Mouse (Mus musculus) c-Kit-negative CD71-positive TER-119-positive erythroid progenitor cells, embryonic 14.5 days (primary cell): ENCODE results near the gene Nfix.
"Not testable (repeated sequence)": the region's sequence is repeated elsewhere in the genome, so short reads cannot be mapped to it uniquely, and the experiment has no call there.

Experiments used
- DNase-seq: peaks from one replicate; pipeline ENCODE4 v3.0.0-alpha.2; 2013; ENCODE audit warnings: low read depth, low spot score

The Nfix gene

GRCm38 (mm10) chr8:84832759-84833742 is 32.9 kb upstream of the Nfix start:
- DNase-seq, result no peak

- DNase-seq, result peak; percentile 77
Observed at GRCm38 (mm10) chr8:84832034-84832717, 32.0 kb upstream of the Nfix start.

DNA sequence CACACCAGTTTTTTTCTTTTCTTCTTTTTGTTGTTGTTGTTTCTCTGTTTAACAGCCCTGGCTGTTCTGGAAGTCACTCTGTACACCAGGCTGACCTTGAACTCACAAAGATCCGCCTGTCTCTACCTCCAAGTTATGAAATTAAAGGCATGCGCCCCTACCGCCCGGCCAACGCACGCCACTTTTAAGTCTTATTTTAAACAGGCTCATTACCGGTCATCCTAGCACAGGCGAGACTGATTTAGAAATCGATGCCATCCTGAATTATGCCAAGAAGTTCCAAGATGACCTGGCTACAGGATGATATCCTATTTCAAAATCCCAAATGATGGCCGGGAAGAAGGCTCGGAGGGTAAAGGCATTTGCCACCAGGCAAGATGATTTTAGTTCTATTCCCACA is 31.3 kb upstream of the Nfix start, which contains the start of gene Gadd45gip1:
Gene Gadd45gip1, plus strand, starts transcription at position 33 of the 400 bp plus-strand sequence.
- peak; percentile 75 for DNase-seq

GRCm38 (mm10) chr8:84826518-84826917 is 26.4 kb upstream of the Nfix start:
- not testable (repeated sequence) for DNase-seq

DNA sequence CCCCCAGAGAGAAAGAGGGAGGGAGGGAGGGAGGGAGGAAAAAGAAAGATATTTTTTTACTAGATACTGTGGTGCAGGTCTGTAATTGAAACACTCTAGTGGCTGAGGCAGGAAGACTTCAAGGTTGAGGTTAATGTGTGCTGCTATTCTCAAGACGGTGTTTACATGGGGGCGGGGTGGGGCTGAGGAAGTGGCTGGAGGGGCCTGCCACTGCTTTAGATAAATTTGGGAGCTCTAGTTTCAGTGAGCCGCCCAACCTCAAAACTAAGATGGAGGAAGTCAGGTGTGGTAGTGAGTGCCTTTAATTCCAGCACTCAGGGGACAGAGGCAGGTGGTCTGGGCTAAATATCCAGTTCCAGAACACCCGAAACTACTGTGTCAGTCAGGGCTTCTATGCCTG is 25.5 kb upstream of the Nfix start:
- no peak for DNase-seq

- DNase-seq, result no peak
Observed at GRCm38 (mm10) chr8:84823653-84824052, 23.5 kb upstream of the Nfix start.

- no peak for DNase-seq
Observed at GRCm38 (mm10) chr8:84822723-84823122, 22.6 kb upstream of the Nfix start, which contains the start of gene Dand5. TSS of gene Dand5 (minus strand) at chr8:84822823.

DNA sequence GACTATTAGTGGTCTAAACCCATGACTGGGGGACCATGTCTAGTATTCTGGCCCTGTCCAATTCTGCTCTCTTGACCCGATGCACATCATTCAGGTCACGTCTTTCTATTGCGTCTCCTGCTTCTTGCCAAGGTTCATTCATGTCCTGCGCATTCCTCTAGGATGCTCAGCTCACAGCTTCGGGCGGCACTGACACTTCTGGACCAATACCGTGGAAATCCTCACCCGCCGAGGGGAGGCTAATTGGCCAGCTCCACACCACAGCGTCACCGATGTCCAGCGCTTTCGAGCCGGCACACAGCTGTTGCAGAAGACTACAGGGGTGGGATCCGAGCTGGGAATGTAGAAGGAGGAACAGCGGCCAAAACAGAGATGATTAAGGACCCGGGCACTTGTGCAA is 16.0 kb upstream of the Nfix start:
- DNase-seq, result no peak

DNA sequence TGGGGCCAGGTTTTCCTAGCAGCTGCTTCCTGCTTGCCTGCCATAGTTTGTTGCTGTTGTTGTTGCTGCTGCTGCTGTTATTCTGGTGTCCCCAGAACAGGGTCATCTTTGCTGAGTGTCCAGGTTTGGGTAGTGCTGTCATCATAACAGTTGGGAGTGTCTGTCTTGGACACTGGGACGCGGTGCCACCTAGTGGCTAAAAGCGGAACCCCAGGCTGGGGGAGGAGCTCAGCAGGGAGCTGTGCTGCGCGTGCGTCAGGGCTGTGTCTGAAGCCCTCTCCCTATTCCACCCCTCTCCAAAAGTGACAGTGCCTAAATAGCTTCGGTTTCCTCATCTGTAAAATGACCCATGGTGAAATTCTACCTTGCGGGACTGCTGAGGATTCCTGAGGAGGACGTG is 15.4 kb upstream of the Nfix start:
- peak; percentile 83 for DNase-seq

GRCm38 (mm10) chr8:84814555-84815441 is 14.7 kb upstream of the Nfix start:
- no peak for DNase-seq

DNA sequence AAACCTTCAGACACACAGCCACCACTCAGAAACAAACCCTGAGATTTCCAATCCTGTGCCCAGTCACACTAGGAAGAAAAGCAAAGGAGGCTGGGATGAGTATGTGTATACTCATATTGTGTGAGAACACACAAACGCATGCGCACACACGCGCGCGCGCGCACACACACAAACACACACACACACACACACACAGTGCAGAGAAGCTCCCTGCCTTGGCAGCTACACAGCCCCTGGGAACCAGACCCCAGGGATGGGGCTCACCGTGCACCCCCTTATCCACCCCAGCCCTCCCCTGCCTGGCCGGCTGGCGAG is 14.1 kb upstream of the Nfix start:
- no peak for DNase-seq

DNA sequence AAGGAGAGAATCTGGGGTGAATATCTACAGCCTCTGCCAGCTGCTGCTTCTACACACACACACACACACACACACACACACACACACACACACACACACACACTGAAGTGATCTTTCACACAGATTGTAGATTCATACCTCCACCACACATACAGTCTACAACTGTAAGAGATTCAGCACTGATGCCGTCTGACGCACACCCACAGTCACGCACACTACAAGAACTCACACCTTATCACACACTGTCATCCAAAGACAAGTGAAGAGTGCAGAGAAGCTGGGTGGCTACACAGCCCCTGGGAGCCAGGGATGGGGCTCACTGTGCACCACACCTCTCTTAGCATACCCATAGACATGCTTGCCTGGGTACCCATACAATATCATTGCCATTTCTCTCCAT is 13.7 kb upstream of the Nfix start:
- DNase-seq, result no peak

DNA sequence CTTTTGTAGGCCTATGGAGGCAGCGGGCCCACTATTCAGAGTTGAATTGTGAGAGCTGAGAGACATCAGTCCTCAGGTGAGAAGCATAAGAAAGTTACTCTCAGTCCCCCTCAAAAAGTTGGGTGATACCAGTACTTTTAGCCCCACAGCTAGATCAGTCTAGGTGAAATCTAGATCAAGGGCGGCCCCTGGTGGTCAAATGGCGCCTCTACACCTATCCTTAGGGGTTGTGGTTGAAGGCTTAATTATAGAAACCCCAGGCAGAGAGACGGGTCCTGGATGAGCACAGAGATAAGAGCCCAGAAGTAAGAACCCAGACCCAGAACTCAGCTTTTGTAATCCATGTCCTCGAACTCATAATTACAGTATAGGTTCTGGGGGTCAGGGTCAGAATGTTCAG is 12.9 kb upstream of the Nfix start:
- DNase-seq, result peak; percentile 79

- DNase-seq, result no peak
Observed at GRCm38 (mm10) chr8:84811303-84811702, 11.2 kb upstream of the Nfix start.

DNA sequence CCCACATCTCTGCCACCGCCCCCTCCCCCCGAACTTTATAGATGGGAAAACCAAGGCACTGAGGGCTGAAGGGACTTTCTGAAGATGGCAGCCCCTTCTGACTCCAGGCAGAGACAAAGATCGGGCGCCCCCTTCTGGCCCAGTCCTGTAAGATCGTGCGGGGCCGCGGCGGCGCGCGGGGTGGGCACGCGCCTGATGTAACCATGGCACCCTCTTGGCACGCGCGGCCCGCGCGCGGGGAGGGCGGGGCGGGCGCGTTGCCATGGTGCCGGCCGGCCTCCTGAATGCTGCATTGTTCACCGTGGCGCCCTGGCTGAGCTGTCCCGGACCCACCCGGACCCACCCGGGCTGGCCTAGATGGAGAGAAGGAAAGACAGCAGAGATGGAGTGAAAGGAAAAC is 10.8 kb upstream of the Nfix start:
- peak; percentile 61 for DNase-seq

- DNase-seq, result no peak
Observed at GRCm38 (mm10) chr8:84809941-84810280, 9.8 kb upstream of the Nfix start.

GRCm38 (mm10) chr8:84809109-84809940 is 9.2 kb upstream of the Nfix start:
- DNase-seq, result no peak

- DNase-seq, result no peak
Observed at GRCm38 (mm10) chr8:84806031-84806430, 5.9 kb upstream of the Nfix start.

DNA sequence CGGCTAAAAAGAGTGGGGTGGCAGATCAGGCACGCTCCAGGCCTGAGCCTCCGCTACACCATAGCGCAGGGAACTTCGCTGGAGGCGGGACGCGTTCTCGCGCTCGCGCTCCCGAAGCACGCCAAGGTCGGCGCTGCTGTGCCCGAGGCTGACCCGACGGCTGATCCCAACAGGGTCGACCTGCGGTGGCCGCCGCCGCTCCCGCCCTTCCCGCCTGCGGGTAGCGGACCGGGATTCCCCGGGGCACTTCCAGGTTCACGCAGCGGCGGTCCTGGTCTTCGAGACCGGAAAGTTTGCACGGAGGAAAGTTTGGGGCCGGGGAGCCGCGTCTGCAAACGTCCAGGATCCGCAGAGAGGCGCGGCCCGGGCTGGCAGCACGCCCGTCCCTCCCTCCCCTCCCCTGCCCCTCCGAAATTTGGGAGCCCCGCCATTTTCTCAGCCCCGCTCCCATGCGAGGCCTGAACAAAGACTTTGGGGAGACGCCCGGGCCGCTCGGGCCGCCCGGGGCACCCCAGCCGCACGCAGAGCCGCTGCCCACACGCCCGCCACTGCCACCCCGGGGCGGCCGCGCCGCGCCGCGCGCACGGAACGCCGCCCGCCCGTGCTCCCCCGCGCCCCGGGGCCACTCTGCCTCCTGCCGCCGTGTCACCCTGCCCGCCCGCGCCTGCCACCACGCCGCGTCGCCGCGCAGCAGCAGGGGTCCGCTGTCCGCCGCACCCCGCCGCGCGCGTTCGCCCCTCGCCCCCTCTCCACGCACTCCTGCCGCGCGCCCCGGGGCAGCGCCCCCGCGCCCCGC is 810 bp downstream of the Nfix start:
- DNase-seq, result no peak

GRCm38 (mm10) chr8:84798446-84799135 is 1.6 kb downstream of the Nfix start:
- no peak for DNase-seq
